Mouse (Mus musculus) kidney, adult 2 months (tissue): ENCODE data around the gene Ptgis. TPM values are rescaled to one million over a fixed set of nuclear protein-coding genes. Genes with fewer than 3 reads are reported as not detected.

Experiments used
- DNase-seq: peaks from one replicate; pipeline ENCODE4 v3.0.0; 2021
- H3K27ac ChIP-seq: fragments of 200-500 bp; 2 replicates; pipeline ENCODE4 v1.5.1; 2012; ENCODE audit warnings: low read depth, low read length, control low read depth, inconsistent platforms; ENCODE audit not compliant: insufficient read depth
- H3K27me3 ChIP-seq: fragments of 200-500 bp; replicated peaks from 2 replicates; pipeline ENCODE4 v1.6.1; 2012; ENCODE audit warnings: mild to moderate bottlenecking, moderate library complexity, low read length, inconsistent platforms; ENCODE audit not compliant: control insufficient read depth, insufficient read depth
- H3K36me3 ChIP-seq: fragments of 200-500 bp; 2 replicates; pipeline ENCODE4 v1.6.1; 2012; ENCODE audit warnings: mild to moderate bottlenecking, moderate library complexity, low read length, inconsistent platforms; ENCODE audit not compliant: control insufficient read depth, insufficient read depth
- H3K4me1 ChIP-seq: fragments of 200-500 bp; 2 replicates; pipeline ENCODE4 v1.6.1; 2011; ENCODE audit warnings: low read length; ENCODE audit not compliant: control insufficient read depth, insufficient read depth
- H3K4me3 ChIP-seq: fragments of 200-500 bp; 2 replicates; pipeline ENCODE4 v1.5.1; 2011; ENCODE audit warnings: mild to moderate bottlenecking, low read depth, low read length, control low read depth; ENCODE audit not compliant: insufficient read depth
- CTCF ChIP-seq: fragments of 200-500 bp; conservative IDR thresholded peaks from 2 replicates; pipeline ENCODE4 v1.5.1; 2011; ENCODE audit warnings: low read depth, mild to moderate bottlenecking, control low read depth, low read length, moderate library complexity, mixed read lengths; ENCODE audit not compliant: insufficient read depth, insufficient read length
- POLR2A ChIP-seq: fragments of 200-500 bp; IDR thresholded peaks from one replicate; pipeline ENCODE4 v1.6.1; 2011; ENCODE audit warnings: low read depth, low read length, control low read depth
- WGBS: fragments of 180-500 bp; shearing (Covaris S2); methylation state at CpG from one replicate; pipeline ENCODE4 v1.1.7; 2018; 5-methylcytosine and 5-hydroxymethylcytosine counted together
- polyA plus RNA-seq: library from polyadenylated mRNA; depleted of rRNA; stranded (reverse); fragments of >200 nt; gene quantifications from 2 replicates; pipeline ENCODE4 v1.2.3, GENCODE M21; 2012

The Ptgis gene
- polyA plus RNA-seq, 1 experiment: 8.3 TPM

GRCm38 (mm10) chr2:167263040-167263810, 22.8 kb upstream of the Ptgis start:
- H3K27me3 ChIP-seq: no peaks in the 10 kb centered on the region
- WGBS: 85% methylated on average over 8 of the region's 8 CpGs
- H3K27ac ChIP-seq: no peak overlapping the region
- no peaks in the 10 kb centered on the region; the same call in 1 of the 2 replicates for H3K4me1 ChIP-seq
- no peak for TF ChIP-seq POLR2A
- no peak for TF ChIP-seq CTCF
- H3K36me3 ChIP-seq: no peaks in the 10 kb centered on the region
- H3K4me3 ChIP-seq: no peak overlapping the region
- no peak for DNase-seq

GRCm38 (mm10) chr2:167262433-167262832, 22.0 kb upstream of the Ptgis start:
- Histone ChIP-seq H3K4me1 (no peaks in the 10 kb centered on the region; the same call in 1 of the 2 replicates), H3K4me3 (no peak overlapping the region), H3K27me3 (no peaks in the 10 kb centered on the region), H3K27ac (no peak overlapping the region), H3K36me3 (no peaks in the 10 kb centered on the region)
- TF ChIP-seq CTCF (no peak), POLR2A (no peak)
- WGBS: 89% methylated on average over 10 of the region's 10 CpGs
- DNase-seq: no peak

GRCm38 (mm10) chr2:167261106-167261505, 20.7 kb upstream of the Ptgis start:
- no peak overlapping the region for H3K27ac ChIP-seq
- 52% methylated on average over 4 of the region's 4 CpGs for WGBS
- H3K4me1 ChIP-seq: no peaks in the 10 kb centered on the region; the same call in 1 of the 2 replicates
- DNase-seq: peak; percentile 39
- TF ChIP-seq POLR2A (no peak), CTCF (no peak)
- H3K27me3 ChIP-seq: no peaks in the 10 kb centered on the region
- H3K36me3 ChIP-seq: no peaks in the 10 kb centered on the region
- H3K4me3 ChIP-seq: no peak overlapping the region

- H3K27ac ChIP-seq: no peak overlapping the region
- H3K4me3 ChIP-seq: no peak overlapping the region
- H3K4me1 ChIP-seq: no peaks in the 10 kb centered on the region; the same call in 1 of the 2 replicates
- H3K36me3 ChIP-seq: no peaks in the 10 kb centered on the region
- TF ChIP-seq POLR2A (no peak), CTCF (no peak)
- no peak for DNase-seq
- no peaks in the 10 kb centered on the region for H3K27me3 ChIP-seq
- 64% methylated on average over 3 of the region's 3 CpGs for WGBS
These were observed 17.4 kb upstream of the Ptgis start for GRCm38 (mm10) chr2:167257790-167258189.

GRCm38 (mm10) chr2:167254808-167255207, 14.4 kb upstream of the Ptgis start:
- no peak for DNase-seq
- Histone ChIP-seq H3K27ac (peak overlapping the region; percentile 41; the same call in 1 of the 2 replicates), H3K4me1 (no peaks in the 10 kb centered on the region), H3K27me3 (no peaks in the 10 kb centered on the region), H3K36me3 (no peaks in the 10 kb centered on the region), H3K4me3 (no peak overlapping the region)
- TF ChIP-seq POLR2A: no peak
- TF ChIP-seq CTCF: no peak
- 85% methylated on average over 6 of the region's 6 CpGs for WGBS

- Histone ChIP-seq H3K36me3 (no peaks in the 10 kb centered on the region), H3K4me1 (no peaks in the 10 kb centered on the region), H3K27me3 (no peaks in the 10 kb centered on the region), H3K27ac (no peak overlapping the region), H3K4me3 (no peak overlapping the region)
- peak; percentile 80 for DNase-seq
- 52% methylated on average over 7 of the region's 7 CpGs for WGBS
- TF ChIP-seq CTCF (no peak), POLR2A (no peak)
These were observed 13.8 kb upstream of the Ptgis start for GRCm38 (mm10) chr2:167254185-167254584.

- 68% methylated on average over 5 of the region's 5 CpGs for WGBS
- no peak for DNase-seq
- TF ChIP-seq CTCF (no peak), POLR2A (no peak)
- Histone ChIP-seq H3K4me3 (no peak overlapping the region), H3K4me1 (no peaks in the 10 kb centered on the region), H3K27ac (no peak overlapping the region), H3K36me3 (no peaks in the 10 kb centered on the region), H3K27me3 (no peaks in the 10 kb centered on the region)
These were observed 13.1 kb upstream of the Ptgis start for GRCm38 (mm10) chr2:167253476-167253875.
